Mouse (Mus musculus): Measurements from ENCODE around the gene Patl2.
"Not testable (repeated sequence)": the region's sequence is repeated elsewhere in the genome, so short reads cannot be mapped to it uniquely, and the experiment has no call there.

Patl2 gene

GRCm38 (mm10) chr2:122145756-122146155 lies 40.2 kb downstream of the Patl2 start:
- DNase-seq (ENCODE audit: low spot score), result no peak

- no peak for DNase-seq (ENCODE audit: low spot score)
These were observed 42.9 kb downstream of the Patl2 start for GRCm38 (mm10) chr2:122143111-122143510.

- no peak for DNase-seq (ENCODE audit: low spot score)
These were observed 44.5 kb downstream of the Patl2 start for GRCm38 (mm10) chr2:122141332-122141967.

- DNase-seq (ENCODE audit: low spot score), result no peak
These were observed 45.2 kb downstream of the Patl2 start for GRCm38 (mm10) chr2:122140815-122141214.

- DNase-seq (ENCODE audit: low spot score), result no peak
These were observed 48.0 kb downstream of the Patl2 start for GRCm38 (mm10) chr2:122137839-122138465.

GRCm38 (mm10) chr2:122132618-122133017 lies 53.4 kb downstream of the Patl2 start:
- no peak for DNase-seq (ENCODE audit: low spot score)

GRCm38 (mm10) chr2:122132078-122132477 lies 53.9 kb downstream of the Patl2 start:
- no peak for DNase-seq (ENCODE audit: low spot score)

GRCm38 (mm10) chr2:122127635-122128034 lies 58.4 kb downstream of the Patl2 start:
- no peak for DNase-seq (ENCODE audit: low spot score)

GRCm38 (mm10) chr2:122126765-122127347 lies 59.1 kb downstream of the Patl2 start:
- no peak for DNase-seq (ENCODE audit: low spot score)

- DNase-seq (ENCODE audit: low spot score), result no peak
These were observed 60.1 kb downstream of the Patl2 start for GRCm38 (mm10) chr2:122125680-122126572.

GRCm38 (mm10) chr2:122117961-122118958 lies 67.7 kb downstream of the Patl2 start, which contains the start of gene Spg11:
Spg11 (minus strand) TSS chr2:122118386.
- peak; percentile 98 for DNase-seq (ENCODE audit: low spot score)

GRCm38 (mm10) chr2:122116888-122117287 lies 69.1 kb downstream of the Patl2 start:
- DNase-seq (ENCODE audit: low spot score), result no peak

GRCm38 (mm10) chr2:122109714-122110113 lies 76.3 kb downstream of the Patl2 start:
- DNase-seq (ENCODE audit: low spot score), result peak; percentile 36

GRCm38 (mm10) chr2:122108101-122108500 lies 77.9 kb downstream of the Patl2 start:
- DNase-seq (ENCODE audit: low spot score), result no peak

GRCm38 (mm10) chr2:122102070-122102469 lies 83.9 kb downstream of the Patl2 start:
- no peak for DNase-seq (ENCODE audit: low spot score)

GRCm38 (mm10) chr2:122097686-122098085 lies 88.3 kb downstream of the Patl2 start:
- not testable (repeated sequence) for DNase-seq (ENCODE audit: low spot score)

- no peak for DNase-seq (ENCODE audit: low spot score)
These were observed 92.1 kb downstream of the Patl2 start for GRCm38 (mm10) chr2:122093844-122094243.

- peak; percentile 29 for DNase-seq (ENCODE audit: low spot score)
These were observed 99.5 kb downstream of the Patl2 start for GRCm38 (mm10) chr2:122086446-122086845.

GRCm38 (mm10) chr2:122081728-122082456 lies 104.1 kb downstream of the Patl2 start:
- no peak for DNase-seq (ENCODE audit: low spot score)
